Mouse (Mus musculus) cortical plate, adult 2 months (tissue): ENCODE measurements at regions not wholly inside any gene's neighbourhood (a gene's known extent, or its start where the extent isn't known, plus 50 kb on each side); places are given as distances from the start of the nearest gene placed in this dataset.

Experiments used
- H3K27ac ChIP-seq: fragments of 200-500 bp; 2 replicates; pipeline ENCODE4 v1.5.1; 2012; ENCODE audit warnings: low read length, control low read depth, inconsistent platforms; ENCODE audit not compliant: insufficient read depth
- H3K4me1 ChIP-seq: fragments of 200-500 bp; 2 replicates; pipeline ENCODE4 v1.6.1; 2011; ENCODE audit warnings: low read length; ENCODE audit not compliant: control insufficient read depth, insufficient read depth
- H3K4me3 ChIP-seq: fragments of 200-500 bp; 2 replicates; pipeline ENCODE4 v1.5.1; 2011; ENCODE audit warnings: mild to moderate bottlenecking, low read length, control low read depth; ENCODE audit not compliant: insufficient read depth
- CTCF ChIP-seq: fragments of 200-500 bp; IDR thresholded peaks from 2 replicates; pipeline ENCODE4 v1.5.1; 2011; ENCODE audit warnings: mild to moderate bottlenecking, control low read depth, low read length; ENCODE audit not compliant: insufficient read depth; ENCODE audit errors: extremely low read depth
- POLR2A ChIP-seq: fragments of 200-500 bp; IDR thresholded peaks from 2 replicates; pipeline ENCODE4 v1.6.1; 2011; ENCODE audit warnings: mild to moderate bottlenecking, low read length, control low read depth; ENCODE audit not compliant: insufficient read depth; ENCODE audit errors: extremely low read depth

- TF ChIP-seq CTCF (no peak), POLR2A (no peak)
- Histone ChIP-seq H3K4me1 (no peaks in the 10 kb centered on the region), H3K27ac (no peak overlapping the region), H3K4me3 (no peak overlapping the region)
Measured at GRCm38 (mm10) chr2:128364161-128364560, 226.8 kb upstream of the Spdye4c start.

- Histone ChIP-seq H3K4me3 (no peak overlapping the region), H3K4me1 (no peaks in the 10 kb centered on the region), H3K27ac (no peak overlapping the region)
- no peak for TF ChIP-seq POLR2A
- TF ChIP-seq CTCF, result no peak
Measured at GRCm38 (mm10) chr2:128365004-128365403, 226.0 kb upstream of the Spdye4c start.

- no peaks in the 10 kb centered on the region for H3K4me1 ChIP-seq
- TF ChIP-seq POLR2A (no peak), CTCF (no peak)
- no peak overlapping the region for H3K27ac ChIP-seq
- no peak overlapping the region for H3K4me3 ChIP-seq
Measured at GRCm38 (mm10) chr2:128365775-128366174, 225.2 kb upstream of the Spdye4c start.

GRCm38 (mm10) chr2:128367266-128368150 is 223.5 kb upstream of the Spdye4c start:
- no peaks in the 10 kb centered on the region for H3K4me1 ChIP-seq
- no peak for TF ChIP-seq POLR2A
- no peak for TF ChIP-seq CTCF
- no peak overlapping the region for H3K27ac ChIP-seq
- no peak overlapping the region for H3K4me3 ChIP-seq

- H3K4me1 ChIP-seq, result no peaks in the 10 kb centered on the region
- TF ChIP-seq CTCF (no peak), POLR2A (no peak)
- no peak overlapping the region for H3K27ac ChIP-seq
- H3K4me3 ChIP-seq, result no peak overlapping the region
Measured at GRCm38 (mm10) chr2:128368534-128369273, 222.3 kb upstream of the Spdye4c start.

- Histone ChIP-seq H3K4me3 (no peak overlapping the region), H3K27ac (no peak overlapping the region), H3K4me1 (no peaks in the 10 kb centered on the region)
- no peak for TF ChIP-seq CTCF
- no peak for TF ChIP-seq POLR2A
Measured at GRCm38 (mm10) chr2:128370821-128371220, 220.2 kb upstream of the Spdye4c start.

GRCm38 (mm10) chr2:128372204-128372603 is 218.8 kb upstream of the Spdye4c start:
- Histone ChIP-seq H3K27ac (no peak overlapping the region), H3K4me3 (no peak overlapping the region), H3K4me1 (no peaks in the 10 kb centered on the region)
- TF ChIP-seq POLR2A, result no peak
- no peak for TF ChIP-seq CTCF

- no peak for TF ChIP-seq CTCF
- TF ChIP-seq POLR2A, result no peak
- Histone ChIP-seq H3K27ac (no peak overlapping the region), H3K4me3 (no peak overlapping the region), H3K4me1 (no peaks in the 10 kb centered on the region)
Measured at GRCm38 (mm10) chr2:128373363-128374252, 217.4 kb upstream of the Spdye4c start.

- Histone ChIP-seq H3K27ac (no peak overlapping the region), H3K4me3 (no peak overlapping the region), H3K4me1 (no peaks in the 10 kb centered on the region)
- TF ChIP-seq CTCF, result no peak
- no peak for TF ChIP-seq POLR2A
Measured at GRCm38 (mm10) chr2:128374253-128374566, 216.8 kb upstream of the Spdye4c start.
